Mouse (Mus musculus) liver, embryonic 14.5 days (tissue): Measurements from ENCODE around the gene Atp5f1.

Experiments
- CTCF ChIP-seq: IDR thresholded peaks from 2 replicates; pipeline ENCODE4 v1.5.1; 2016; ENCODE audit warnings: antibody characterized with exemption, low read depth, control low read depth
- EP300 ChIP-seq: IDR thresholded peaks from 2 replicates; pipeline ENCODE4 v1.6.1; 2016; ENCODE audit warnings: antibody characterized with exemption, low read depth

- TF ChIP-seq CTCF (no peak), EP300 (no peak)
These were observed 23.8 kb downstream of the Atp5f1 start for GRCm38 (mm10) chr3:105936111-105936510.
